Mouse (Mus musculus) heart, adult 9 months (tissue): ENCODE data around the gene Samd11.

Experiments used
- DNase-seq, 2 experiments: peaks; one replicate each; pipeline ENCODE4 v3.0.0; 2022; ENCODE audit warnings: low spot score in 2 of 2

The Samd11 gene

DNA sequence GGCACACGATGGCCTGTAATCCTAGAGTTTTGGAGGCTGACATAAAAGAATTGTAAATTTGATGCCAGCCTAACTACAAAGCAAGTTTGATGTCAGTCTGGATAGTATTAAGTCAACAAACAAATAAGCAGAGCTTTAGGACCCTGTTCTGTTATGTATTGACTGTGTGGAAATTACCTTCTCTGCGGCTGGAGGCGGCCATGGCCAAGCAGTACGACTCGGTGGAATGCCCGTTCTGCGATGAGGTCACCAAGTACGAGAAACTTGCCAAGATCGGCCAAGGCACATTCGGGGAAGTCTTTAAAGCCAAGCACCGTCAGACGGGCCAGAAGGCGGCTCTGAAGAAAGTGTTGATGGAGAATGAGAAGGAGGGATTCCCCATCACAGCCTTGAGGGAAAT lies 42.3 kb downstream of the Samd11 start:
- DNase-seq, result no peak

DNA sequence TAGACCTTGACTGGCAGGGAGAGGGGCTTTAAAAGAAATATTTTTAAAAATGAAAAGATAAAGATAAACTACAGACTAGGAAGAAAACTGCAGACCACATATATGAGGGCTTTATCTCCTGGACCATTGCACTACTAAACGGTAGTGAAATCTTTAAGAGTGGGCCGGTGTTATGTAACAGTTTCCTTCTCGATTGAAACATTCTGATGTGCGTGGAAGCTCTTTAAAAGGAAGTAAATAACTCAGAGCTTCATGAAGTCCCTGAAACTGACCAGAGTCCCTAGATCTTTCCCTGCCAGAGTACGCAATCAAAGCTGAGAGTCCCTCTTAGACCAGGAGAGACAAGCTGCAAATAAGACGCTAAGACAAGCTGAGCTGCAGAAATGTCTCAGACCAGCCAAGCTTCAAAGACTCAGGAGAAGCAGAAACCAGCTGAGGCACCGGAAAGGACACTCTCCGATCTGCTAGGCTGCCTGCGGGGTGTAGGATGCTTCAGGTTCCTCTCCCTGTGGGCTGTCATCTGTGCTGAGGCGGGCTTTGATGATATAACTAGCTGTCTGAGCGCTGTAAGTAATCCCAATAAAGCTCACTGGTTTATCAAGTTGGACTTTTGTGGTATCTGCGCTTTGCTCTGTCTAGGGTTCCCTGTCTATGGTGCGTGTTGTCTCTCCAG lies 45.4 kb downstream of the Samd11 start:
- no peak for DNase-seq

DNA sequence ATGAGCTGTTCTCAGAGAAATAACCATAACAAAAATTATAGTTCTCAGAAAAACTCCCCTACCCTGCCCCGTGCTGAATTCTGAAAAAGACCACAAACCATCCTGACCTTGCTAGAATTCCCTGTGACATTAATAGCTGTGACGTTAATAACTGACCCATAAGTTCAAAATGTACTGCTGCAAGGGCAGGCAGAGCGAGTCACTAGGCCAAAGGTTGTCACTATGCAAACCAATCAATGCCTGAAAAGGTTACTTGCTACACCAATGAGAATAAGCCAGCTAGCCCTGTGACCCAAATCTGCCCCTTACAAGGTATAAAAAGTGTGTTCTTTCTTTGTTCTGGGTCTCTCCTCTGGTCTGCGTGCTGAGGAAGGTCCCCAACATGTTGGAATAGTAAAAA lies 46.6 kb downstream of the Samd11 start:
- no peak for DNase-seq

DNA sequence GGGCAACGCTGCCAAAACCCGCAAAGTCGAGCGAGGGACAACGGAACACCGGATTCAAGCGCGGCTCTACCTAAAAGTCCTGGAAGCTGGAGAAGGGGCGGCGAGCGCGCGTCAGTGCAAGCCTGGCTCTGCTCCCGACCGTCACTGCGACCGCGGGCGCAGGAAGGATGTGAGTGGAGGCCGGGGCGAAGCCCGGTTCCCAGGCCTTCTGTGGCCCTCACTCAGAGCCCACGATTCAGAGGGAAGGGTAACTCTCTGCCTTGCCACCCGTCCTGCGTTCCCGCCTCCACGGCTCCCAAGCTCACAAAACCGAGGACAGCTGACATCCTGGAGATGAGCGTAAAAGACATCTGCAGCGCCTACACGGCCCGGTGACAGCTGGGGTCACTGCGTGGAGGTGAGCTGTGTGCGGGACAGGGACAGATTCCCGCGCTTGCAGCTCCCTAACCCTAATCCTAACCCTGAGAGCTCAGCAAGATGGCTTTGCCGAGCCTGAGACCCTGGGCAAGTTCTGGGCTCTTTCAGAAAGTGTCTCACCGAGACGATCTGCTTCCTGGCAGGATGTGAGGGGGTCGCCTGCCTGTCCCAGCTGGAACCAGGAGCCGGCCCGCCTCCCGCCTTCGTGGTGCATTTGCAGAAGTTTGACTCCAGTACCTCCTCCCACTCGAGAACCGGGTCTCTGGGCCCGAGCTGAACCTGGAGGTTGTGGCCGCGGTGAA lies 51.9 kb downstream of the Samd11 start:
- no peak for DNase-seq

DNA sequence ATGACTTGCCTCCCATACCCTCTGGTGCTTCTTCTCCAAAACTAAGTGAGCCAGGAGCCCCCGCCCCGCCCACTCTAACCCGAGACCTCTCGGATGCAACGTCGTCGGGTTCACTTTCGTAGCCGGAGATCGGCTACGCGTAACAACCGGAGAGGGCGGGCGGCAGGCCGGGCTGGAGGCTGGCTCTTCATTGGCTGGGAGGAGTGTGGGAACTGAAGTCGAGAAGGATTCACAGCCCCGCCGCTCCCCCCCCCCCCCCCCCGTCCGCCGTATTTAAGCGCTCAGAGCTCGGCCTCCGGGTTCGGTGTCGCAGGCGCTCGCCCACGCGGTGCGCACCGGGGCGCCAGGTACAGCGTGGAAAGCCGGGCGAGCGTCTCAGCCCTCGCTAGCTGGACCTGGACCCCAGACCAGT lies 52.5 kb downstream of the Samd11 start, which contains the start of gene AW011738:
Gene AW011738, plus strand, starts transcription at position 304 of the 412 bp plus-strand sequence.
- DNase-seq, result peak; percentile 75 to 82

DNA sequence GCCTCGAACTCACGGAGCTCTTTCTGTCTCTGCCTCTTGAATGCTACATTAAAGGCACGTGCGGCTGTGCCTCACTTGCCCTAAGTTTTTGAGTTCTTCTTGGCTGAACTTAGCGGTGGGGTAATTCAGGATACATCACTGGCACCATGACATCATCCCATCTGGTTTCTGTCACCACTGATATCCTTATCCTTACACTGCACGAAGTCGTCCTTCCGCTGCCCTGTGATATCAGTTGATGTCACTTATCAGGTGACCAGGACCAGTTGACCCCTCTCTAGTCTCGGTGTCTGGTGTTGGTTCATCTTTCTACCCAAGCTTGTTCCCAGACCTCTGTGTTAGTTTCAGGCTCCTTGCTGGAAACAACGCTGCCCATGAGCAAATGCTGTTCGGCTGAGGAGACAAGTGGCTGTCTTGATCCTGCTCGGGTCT lies 53.0 kb downstream of the Samd11 start:
- DNase-seq, result peak in 1 of 2 experiments; percentile 29

DNA sequence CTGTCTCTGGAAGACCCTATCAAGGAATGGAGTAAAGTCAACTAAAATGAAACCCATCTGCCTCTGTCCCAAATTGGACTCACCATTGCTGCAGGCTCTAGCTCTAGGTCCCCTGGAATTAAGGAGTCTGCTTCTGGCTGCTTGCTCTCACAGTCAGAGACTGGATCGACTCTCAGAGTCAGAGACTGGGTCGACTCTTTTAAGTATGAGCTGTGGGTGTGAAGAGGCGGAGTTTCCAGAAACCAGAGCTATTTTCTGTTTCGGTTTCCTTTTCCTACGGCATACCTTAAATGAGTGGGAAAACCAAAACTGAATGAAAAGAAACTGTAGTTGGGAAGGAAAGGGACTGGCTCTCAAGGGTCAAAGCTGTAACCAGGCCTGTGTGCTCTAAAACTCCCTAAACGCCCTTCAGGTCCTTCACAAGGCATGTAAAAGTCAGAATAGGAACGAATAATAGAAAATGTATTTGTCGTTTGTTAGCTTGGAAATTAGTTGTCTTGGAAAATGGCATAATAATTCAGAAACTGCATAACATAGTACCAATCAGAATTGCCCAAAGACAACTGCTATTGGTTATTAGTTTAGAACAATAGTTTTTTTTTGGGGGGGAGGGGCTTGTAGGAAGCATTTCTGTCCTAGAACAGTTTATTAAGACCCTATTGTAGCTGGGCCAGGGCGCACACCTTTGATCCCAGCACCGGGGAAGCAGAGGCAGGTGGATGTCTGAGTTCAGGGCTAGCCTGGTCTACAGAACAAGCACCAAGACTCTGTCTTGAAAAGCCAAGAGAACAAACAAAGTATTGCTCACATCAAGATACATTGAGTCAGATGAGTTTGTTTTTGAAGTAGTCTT lies 54.6 kb downstream of the Samd11 start, which contains the start of gene Isg15:
Gene Isg15, minus strand, starts transcription at position 196 of the 853 bp plus-strand sequence.
- peak in 1 of 2 experiments; percentile 50 for DNase-seq

DNA sequence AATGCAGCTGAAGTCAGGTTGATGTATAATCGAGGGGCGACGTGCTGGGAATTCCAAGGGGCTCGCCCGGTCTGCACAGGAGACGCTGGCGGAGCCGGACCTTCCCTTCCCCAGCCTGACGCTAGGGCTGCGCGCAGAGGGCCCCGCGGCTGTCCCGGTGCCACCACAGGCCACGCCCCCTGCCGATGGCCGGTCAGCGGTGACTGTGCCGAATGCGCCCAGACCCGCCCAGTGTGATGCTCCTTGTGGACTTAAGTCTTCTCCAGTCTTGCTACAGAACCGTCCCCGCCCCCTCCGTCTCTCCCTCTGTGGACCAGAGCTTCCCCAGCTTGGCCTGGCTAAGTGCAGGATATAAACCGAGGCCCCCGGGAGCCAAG lies 57.6 kb downstream of the Samd11 start:
- peak; percentile 89 to 90 for DNase-seq

DNA sequence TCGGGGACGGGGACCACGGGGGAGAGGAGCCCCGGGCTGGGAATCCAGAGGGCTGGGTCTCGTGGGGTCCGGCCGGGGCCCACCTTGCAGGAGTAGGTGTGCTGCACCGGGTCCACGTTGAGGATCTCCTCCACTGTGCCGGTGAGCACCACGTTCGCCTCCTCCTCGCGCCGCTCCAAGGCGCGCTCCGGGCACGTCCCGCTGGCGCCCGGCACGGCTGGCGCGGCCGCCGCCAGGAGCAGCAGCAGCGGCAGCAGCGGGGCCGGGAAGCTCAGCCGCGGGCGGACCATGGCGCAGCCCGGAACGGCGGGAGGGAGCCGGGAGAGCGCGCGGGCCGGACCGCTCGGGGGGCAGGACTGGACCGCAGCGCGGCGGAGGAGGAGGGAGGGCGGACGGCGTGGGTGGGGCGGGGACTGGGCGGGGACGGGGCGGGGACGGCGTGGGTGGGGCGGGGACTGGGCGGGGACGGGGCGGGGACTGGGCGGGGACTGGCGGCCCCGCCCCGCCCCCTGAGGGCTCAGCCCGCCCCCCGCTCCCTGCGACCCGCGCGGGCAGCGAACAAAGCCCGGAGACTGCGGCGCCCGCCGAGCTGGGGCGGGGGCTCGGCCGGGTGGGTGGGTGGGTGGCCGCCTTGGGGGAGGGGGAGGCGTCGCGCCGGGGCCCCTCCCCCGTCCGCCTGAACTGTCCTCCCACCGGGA lies 58.2 kb downstream of the Samd11 start, which contains the start of gene Agrn:
Gene Agrn, minus strand, starts transcription at position 358 of the 698 bp plus-strand sequence.
- DNase-seq, result peak; percentile 57 to 68
